Mouse (Mus musculus): Measurements from ENCODE around the gene Gm14085. TPM values are rescaled to one million over a fixed set of nuclear protein-coding genes. Genes with fewer than 3 reads are reported as not detected.
"Not testable (repeated sequence)": the region's sequence is repeated elsewhere in the genome, so short reads cannot be mapped to it uniquely, and the experiment has no call there.

The Gm14085 gene
- under 1 TPM; 0.31 to 0.39 TPM for total RNA-seq (2021)
- long read RNA-seq, experiment 1: 0 reads
- long read RNA-seq, experiment 2: 0 reads

- DNase-seq (ENCODE audit: low spot score in 2 of 2): no peak
These were observed at the start of gene Gm14085 for GRCm38 (mm10) chr2:122484641-122485040. Gm14085 (plus strand) TSS chr2:122484941.

DNA sequence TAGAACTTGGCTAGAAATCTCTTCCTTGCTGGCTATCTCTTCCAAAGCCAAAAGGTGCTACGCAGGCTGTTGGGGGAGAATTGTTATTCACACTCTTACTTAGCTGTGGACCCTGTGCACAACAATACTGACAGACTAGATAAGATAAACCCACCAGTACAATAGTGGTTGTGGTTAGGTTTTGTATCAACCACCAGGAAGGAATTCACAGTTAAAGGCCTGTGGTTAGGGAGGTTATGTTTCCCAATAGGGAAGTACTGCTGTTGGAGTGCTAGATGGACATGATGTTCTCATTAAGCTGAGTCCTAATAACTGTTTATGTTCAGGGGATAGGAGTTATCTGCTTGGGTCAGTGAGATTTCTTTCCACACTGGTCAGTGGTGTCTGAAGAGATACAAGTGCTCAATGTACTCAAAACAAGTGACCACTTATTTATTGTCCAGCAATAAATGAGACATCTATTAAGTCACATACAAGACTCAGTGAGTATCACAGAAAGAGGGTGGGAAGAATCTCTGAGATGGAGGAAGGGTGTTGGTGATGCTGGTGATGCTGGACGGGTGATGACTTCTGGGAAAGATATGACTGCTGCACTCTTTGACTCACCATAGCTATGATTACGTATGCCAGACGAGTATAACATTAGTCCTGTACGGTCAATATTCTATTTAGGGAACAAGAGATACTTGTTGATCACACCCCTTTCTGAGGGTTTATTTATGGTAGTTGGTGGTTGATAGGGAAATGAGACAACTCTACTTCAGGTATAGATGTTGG lies 45.8 kb upstream of the Gm14085 start:
- DNase-seq (ENCODE audit: low spot score in 2 of 2): not testable (repeated sequence)

GRCm38 (mm10) chr2:122440521-122440920 lies 44.2 kb upstream of the Gm14085 start:
- DNase-seq (ENCODE audit: low spot score in 2 of 2): not testable (repeated sequence)

DNA sequence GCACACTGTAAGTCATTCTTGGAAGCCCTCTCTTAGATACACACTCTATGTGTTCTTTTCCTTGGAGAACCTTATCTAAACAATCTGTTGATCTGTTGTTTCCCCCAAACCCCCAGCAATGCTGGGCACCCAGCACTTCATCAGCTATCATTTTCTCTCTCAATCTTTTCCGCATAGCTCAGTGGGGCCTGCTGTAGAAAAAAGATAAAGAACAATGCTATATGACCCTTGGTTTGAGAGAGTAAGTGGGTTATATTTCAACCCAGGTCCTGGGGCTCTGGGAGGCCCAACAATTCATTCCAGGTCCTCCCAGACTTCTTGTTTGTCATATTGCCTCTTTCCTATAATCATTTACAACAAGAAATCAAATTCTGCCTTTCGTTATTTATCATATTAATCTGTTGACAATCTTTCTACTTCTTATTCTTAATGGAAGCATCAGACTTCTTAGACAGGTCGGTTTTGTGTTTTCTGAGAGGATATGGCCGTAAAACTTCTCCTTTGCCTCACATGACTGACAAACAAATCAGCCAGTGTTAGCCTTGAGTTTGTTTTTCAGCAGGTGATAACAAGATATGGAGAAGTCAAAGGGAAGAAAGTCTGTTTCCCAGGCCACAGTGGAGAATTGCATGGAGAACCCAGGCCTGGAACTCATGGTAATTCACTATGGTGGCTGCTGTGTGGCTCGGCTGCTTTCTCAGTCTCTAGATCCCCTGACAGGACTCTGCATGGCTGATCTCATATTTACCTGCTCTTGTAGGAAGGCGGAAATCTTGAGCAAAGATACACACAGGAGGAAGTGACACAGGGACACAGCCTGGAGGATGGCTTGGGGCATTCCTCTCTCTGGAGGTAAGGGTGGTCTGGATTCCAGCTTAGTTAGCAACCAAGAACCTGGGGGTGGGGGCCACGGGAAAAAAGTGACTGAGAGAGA lies 43.5 kb upstream of the Gm14085 start:
- DNase-seq (ENCODE audit: low spot score in 2 of 2): no peak

GRCm38 (mm10) chr2:122450351-122450750 lies 34.4 kb upstream of the Gm14085 start:
- DNase-seq (ENCODE audit: low spot score in 2 of 2): no peak

DNA sequence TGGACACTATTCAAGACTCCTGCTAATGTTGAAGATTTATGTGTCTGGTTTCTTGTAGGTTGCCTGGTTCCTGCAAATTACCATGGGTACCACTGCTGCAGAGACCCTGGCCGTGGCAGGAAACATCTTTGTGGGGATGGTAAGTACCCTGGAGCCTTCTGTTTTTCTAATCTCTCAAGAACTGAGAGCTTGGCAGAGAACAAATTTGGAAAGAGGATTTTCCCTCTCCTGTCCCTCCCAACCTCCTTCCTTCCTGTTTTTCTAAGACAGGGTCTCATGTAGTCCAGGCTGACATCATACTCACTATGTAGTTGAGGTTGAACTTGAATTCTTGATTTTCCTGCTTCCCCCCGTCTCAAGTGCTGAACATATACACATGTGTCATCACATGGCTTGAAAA lies 32.3 kb upstream of the Gm14085 start:
- no peak for DNase-seq (ENCODE audit: low spot score in 2 of 2)

- peak in 1 of 2 experiments; percentile 13 for DNase-seq (ENCODE audit: low spot score in 2 of 2)
These were observed 17.8 kb upstream of the Gm14085 start for GRCm38 (mm10) chr2:122466901-122467300.

- peak; percentile 89 to 93 for DNase-seq (ENCODE audit: low spot score in 2 of 2)
These were observed 17.3 kb upstream of the Gm14085 start for GRCm38 (mm10) chr2:122467351-122468013.

DNA sequence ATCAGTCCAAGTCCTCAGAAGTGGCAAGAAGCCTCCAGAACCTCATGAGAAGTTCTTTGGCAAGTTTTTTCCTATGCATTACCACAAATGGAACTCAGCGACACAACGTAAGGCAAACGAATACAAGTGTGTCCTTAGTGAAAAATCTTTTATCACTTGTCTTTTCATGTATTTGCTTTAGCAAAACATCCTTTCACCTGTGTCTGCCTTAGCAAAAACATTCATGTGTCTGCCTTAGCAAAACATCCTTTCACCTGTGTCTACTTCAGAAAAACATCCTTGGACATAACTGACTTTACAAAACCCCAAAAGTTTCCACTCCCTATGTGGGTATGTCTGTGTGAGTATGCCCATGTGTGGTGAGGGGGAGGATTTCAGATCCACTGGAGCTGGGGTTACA lies 15.5 kb upstream of the Gm14085 start:
- DNase-seq (ENCODE audit: low spot score in 2 of 2): no peak

- DNase-seq (ENCODE audit: low spot score in 2 of 2): no peak
These were observed 8.2 kb upstream of the Gm14085 start for GRCm38 (mm10) chr2:122476585-122476984.

- not testable (repeated sequence) for DNase-seq (ENCODE audit: low spot score in 2 of 2)
These were observed 954 bp upstream of the Gm14085 start for GRCm38 (mm10) chr2:122483787-122484186.

- not testable (repeated sequence) for DNase-seq (ENCODE audit: low spot score in 2 of 2)
These were observed 913 bp downstream of the Gm14085 start for GRCm38 (mm10) chr2:122485654-122486053.

- DNase-seq (ENCODE audit: low spot score in 2 of 2): not testable (repeated sequence)
These were observed 1.4 kb downstream of the Gm14085 start for GRCm38 (mm10) chr2:122486122-122486521.

GRCm38 (mm10) chr2:122486674-122487073 lies 1.9 kb downstream of the Gm14085 start:
- DNase-seq (ENCODE audit: low spot score in 2 of 2): no peak

DNA sequence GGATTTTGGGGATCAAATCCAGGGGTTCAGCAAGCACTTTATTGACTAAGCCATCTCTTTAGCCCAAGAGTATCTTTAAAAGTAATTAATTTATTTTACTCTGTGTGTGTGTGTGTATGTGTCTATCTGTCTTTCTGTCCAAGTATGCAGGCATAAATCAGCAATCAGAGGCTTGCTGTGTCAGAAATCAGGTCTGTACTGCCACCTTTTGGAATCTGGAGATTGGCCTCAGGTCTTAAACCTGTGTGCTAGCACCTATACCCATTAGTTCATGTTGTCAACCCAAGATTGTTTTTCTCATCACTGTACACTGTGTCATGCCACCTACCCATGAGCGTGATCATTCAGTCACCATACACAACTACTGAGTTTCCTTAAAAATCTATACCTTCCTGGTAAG lies 45.0 kb downstream of the Gm14085 start:
- DNase-seq (ENCODE audit: low spot score in 2 of 2): not testable (repeated sequence)

DNA sequence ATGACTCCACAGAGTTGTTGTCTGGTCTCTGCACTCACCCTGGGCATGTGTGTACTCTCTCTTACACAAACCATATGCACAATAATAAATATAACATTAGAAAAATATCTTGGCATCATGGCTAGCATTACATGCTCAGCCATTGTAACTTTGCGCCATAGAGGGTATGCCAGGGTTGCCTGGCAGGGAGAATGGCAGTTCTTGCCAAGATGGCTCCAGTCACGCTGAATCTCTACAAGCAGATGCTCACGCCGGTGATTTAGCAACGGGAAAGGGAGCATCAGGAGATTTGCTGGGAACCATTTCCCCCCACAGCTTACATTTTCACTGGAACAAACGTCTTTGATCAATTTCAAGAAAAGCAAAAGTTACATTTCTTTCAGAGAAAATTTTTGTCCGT lies 46.5 kb downstream of the Gm14085 start:
- DNase-seq (ENCODE audit: low spot score in 2 of 2): no peak

DNA sequence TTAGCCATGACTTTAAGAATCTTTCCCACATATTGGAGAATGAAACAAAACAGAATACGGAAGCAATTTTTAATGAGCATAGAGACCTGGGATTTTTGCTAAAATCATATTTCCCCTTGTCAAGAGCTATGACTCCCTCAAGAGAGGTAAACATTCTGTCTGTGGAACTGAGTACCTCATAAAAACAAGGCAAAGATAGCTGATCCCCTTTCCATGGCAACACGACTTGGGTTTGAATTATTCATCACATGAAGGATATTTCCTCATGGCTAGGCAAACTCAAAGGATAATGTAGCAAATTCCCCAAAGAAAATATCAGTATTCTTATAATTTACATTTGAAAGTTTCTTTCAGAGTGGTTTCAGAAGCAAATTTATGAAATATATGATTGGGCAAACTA lies 47.0 kb downstream of the Gm14085 start:
- DNase-seq (ENCODE audit: low spot score in 2 of 2): no peak

DNA sequence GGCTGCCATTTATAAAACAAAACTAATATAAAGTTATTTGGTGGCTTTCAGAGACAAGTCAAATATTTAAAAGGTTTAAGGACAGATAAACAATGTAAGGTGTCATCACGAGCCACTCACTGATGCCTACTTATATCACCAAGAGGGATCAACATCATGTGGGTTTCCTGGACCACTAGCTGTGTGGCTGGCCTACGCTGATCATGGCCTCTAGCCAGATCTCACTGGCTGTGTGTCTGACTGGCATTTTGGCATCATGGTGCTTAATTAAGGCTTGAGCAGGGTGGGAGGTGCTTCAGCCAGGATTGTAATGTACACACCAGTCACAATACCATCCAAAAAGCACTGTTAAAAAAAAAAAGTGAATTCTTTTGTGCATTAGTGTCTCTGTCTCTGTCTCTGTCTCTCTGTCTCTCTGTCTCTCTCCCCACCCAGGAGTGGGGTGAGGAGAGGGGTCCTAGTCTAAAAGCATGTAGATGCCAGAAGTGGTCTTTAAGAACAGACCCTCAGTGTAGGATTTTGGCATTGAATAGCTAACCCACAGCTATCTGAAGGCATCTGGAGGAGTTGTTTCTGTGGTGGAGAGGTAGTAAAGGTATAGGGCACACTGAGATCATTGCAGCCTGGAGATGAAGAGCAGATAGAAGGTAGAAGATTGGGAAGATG lies 47.5 kb downstream of the Gm14085 start:
- DNase-seq (ENCODE audit: low spot score in 2 of 2): no peak

- no peak for DNase-seq (ENCODE audit: low spot score in 2 of 2)
These were observed 48.1 kb downstream of the Gm14085 start for GRCm38 (mm10) chr2:122532802-122533186.

- peak in 1 of 2 experiments; percentile 20 for DNase-seq (ENCODE audit: low spot score in 2 of 2)
These were observed 48.6 kb downstream of the Gm14085 start for GRCm38 (mm10) chr2:122533378-122533777.

- no peak for DNase-seq (ENCODE audit: low spot score in 2 of 2)
These were observed 49.9 kb downstream of the Gm14085 start for GRCm38 (mm10) chr2:122534671-122535070.

Data from gastrocnemius, postnatal 4 days (tissue).